Mouse (Mus musculus): Measurements from ENCODE around the gene Borcs5. TPM values are rescaled to one million over a fixed set of nuclear protein-coding genes. Genes with fewer than 3 reads are reported as not detected.

The Borcs5 gene
- total and polyA plus RNA-seq, 2 experiments from 2014 or later = 19.2 to 27.9 TPM

GRCm38 (mm10) chr6:134718668-134719065, 79.4 kb downstream of the Borcs5 start:
- TF ChIP-seq CTCF (IDR thresholded peaks at IDR 0.05; ENCODE audit: low read depth) (no peak), EP300 (IDR thresholded peaks at IDR 0.05; ENCODE audit: low read depth) (no peak)
- H3K36me3 ChIP-seq (replicated peaks; ENCODE audit: control insufficient read depth, insufficient read depth, low read length) = peaks cover 64% of the 10 kb centered on the region
- ATAC-seq (ENCODE audit: insufficient read depth, low read depth) = no peak

GRCm38 (mm10) chr6:134719156-134719555, 79.8 kb downstream of the Borcs5 start:
- no peak for ATAC-seq (ENCODE audit: insufficient read depth, low read depth)
- TF ChIP-seq CTCF (IDR thresholded peaks at IDR 0.05; ENCODE audit: low read depth) (no peak), EP300 (IDR thresholded peaks at IDR 0.05; ENCODE audit: low read depth) (no peak)
- H3K36me3 ChIP-seq (replicated peaks; ENCODE audit: control insufficient read depth, insufficient read depth, low read length) = peaks cover 67% of the 10 kb centered on the region
- peaks cover 10% of the 10 kb centered on the region; the same call in 1 of the 2 replicates for H3K4me1 ChIP-seq (ENCODE audit: control insufficient read depth, insufficient read depth)
- H3K4me3 ChIP-seq (ENCODE audit: low read depth, low read length) = no peak overlapping the region
- WGBS = 86% methylated on average over 5 of the region's 5 CpGs
- no peak overlapping the region for H3K4me2 ChIP-seq (ENCODE audit: low read depth, low read length)
- no peak overlapping the region for H3K9ac ChIP-seq (replicated peaks; ENCODE audit: low read depth, low read length)
- no peak overlapping the region for H3K27ac ChIP-seq (ENCODE audit: low read depth)
- no peaks in the 10 kb centered on the region for H3K27me3 ChIP-seq (ENCODE audit: control insufficient read depth, insufficient read depth, low read length)
- no peak for DNase-seq (ENCODE audit: low spot score)
- no peaks in the 10 kb centered on the region for H3K9me3 ChIP-seq (replicated peaks; ENCODE audit: control insufficient read depth, low read length)

More at GRCm38 (mm10) chr6:134718668-134719065, 79.4 kb downstream of the Borcs5 start:
- Histone ChIP-seq H3K4me3 (ENCODE audit: low read depth, low read length) (no peak overlapping the region), H3K27me3 (ENCODE audit: control insufficient read depth, insufficient read depth, low read length) (no peaks in the 10 kb centered on the region), H3K9ac (replicated peaks; ENCODE audit: low read depth, low read length) (no peak overlapping the region), H3K9me3 (replicated peaks; ENCODE audit: control insufficient read depth, low read length) (no peaks in the 10 kb centered on the region), H3K27ac (ENCODE audit: low read depth) (no peak overlapping the region), H3K4me2 (ENCODE audit: low read depth, low read length) (no peak overlapping the region), H3K4me1 (ENCODE audit: control insufficient read depth, insufficient read depth) (peaks cover 10% of the 10 kb centered on the region; the same call in 1 of the 2 replicates)
- DNase-seq (ENCODE audit: low spot score) = no peak
- 81% methylated on average over 11 of the region's 11 CpGs for WGBS

GRCm38 (mm10) chr6:134720150-134720549, 80.8 kb downstream of the Borcs5 start:
- H3K9me3 ChIP-seq (replicated peaks; ENCODE audit: control insufficient read depth, low read length) = no peaks in the 10 kb centered on the region
- no peak overlapping the region for H3K4me2 ChIP-seq (ENCODE audit: low read depth, low read length)
- 65% methylated on average over 5 of the region's 5 CpGs for WGBS
- TF ChIP-seq EP300 (IDR thresholded peaks at IDR 0.05; ENCODE audit: low read depth) = no peak
- no peak for TF ChIP-seq CTCF (IDR thresholded peaks at IDR 0.05; ENCODE audit: low read depth)
- H3K4me3 ChIP-seq (ENCODE audit: low read depth, low read length) = no peak overlapping the region
- ATAC-seq (ENCODE audit: insufficient read depth, low read depth) (no peak), DNase-seq (ENCODE audit: low spot score) (no peak)
- H3K36me3 ChIP-seq (replicated peaks; ENCODE audit: control insufficient read depth, insufficient read depth, low read length) = peaks cover 68% of the 10 kb centered on the region
- no peak overlapping the region for H3K27ac ChIP-seq (ENCODE audit: low read depth)
- no peak overlapping the region for H3K9ac ChIP-seq (replicated peaks; ENCODE audit: low read depth, low read length)
- H3K4me1 ChIP-seq (ENCODE audit: control insufficient read depth, insufficient read depth) = peaks cover 10% of the 10 kb centered on the region; the same call in 1 of the 2 replicates
- H3K27me3 ChIP-seq (ENCODE audit: control insufficient read depth, insufficient read depth, low read length) = no peaks in the 10 kb centered on the region

GRCm38 (mm10) chr6:134721729-134722269, 82.5 kb downstream of the Borcs5 start:
- TF ChIP-seq EP300 (IDR thresholded peaks at IDR 0.05; ENCODE audit: low read depth) = no peak
- TF ChIP-seq CTCF (IDR thresholded peaks at IDR 0.05; ENCODE audit: low read depth) = no peak
- no peak for DNase-seq (ENCODE audit: low spot score)
- ATAC-seq (ENCODE audit: insufficient read depth, low read depth) = no peak
- Histone ChIP-seq H3K36me3 (replicated peaks; ENCODE audit: control insufficient read depth, insufficient read depth, low read length) (peaks cover 65% of the 10 kb centered on the region), H3K9ac (replicated peaks; ENCODE audit: low read depth, low read length) (no peak overlapping the region), H3K27me3 (ENCODE audit: control insufficient read depth, insufficient read depth, low read length) (no peaks in the 10 kb centered on the region), H3K9me3 (replicated peaks; ENCODE audit: control insufficient read depth, low read length) (no peaks in the 10 kb centered on the region), H3K4me3 (ENCODE audit: low read depth, low read length) (no peak overlapping the region), H3K27ac (ENCODE audit: low read depth) (no peak overlapping the region), H3K4me1 (ENCODE audit: control insufficient read depth, insufficient read depth) (0 out of 2 replicates have a peak, but pooled peaks cover under 1% of the 10 kb centered on the region), H3K4me2 (ENCODE audit: low read depth, low read length) (no peak overlapping the region)
- WGBS = 81% methylated on average over 6 of the region's 6 CpGs

- Histone ChIP-seq H3K27ac (ENCODE audit: low read depth) (no peak overlapping the region), H3K4me2 (ENCODE audit: low read depth, low read length) (no peak overlapping the region), H3K9ac (replicated peaks; ENCODE audit: low read depth, low read length) (no peak overlapping the region), H3K9me3 (replicated peaks; ENCODE audit: control insufficient read depth, low read length) (no peaks in the 10 kb centered on the region), H3K4me1 (ENCODE audit: control insufficient read depth, insufficient read depth) (no peaks in the 10 kb centered on the region), H3K36me3 (replicated peaks; ENCODE audit: control insufficient read depth, insufficient read depth, low read length) (peaks cover 59% of the 10 kb centered on the region), H3K4me3 (ENCODE audit: low read depth, low read length) (no peak overlapping the region), H3K27me3 (ENCODE audit: control insufficient read depth, insufficient read depth, low read length) (no peaks in the 10 kb centered on the region)
- DNase-seq (ENCODE audit: low spot score) (no peak), ATAC-seq (ENCODE audit: insufficient read depth, low read depth) (no peak)
- TF ChIP-seq EP300 (IDR thresholded peaks at IDR 0.05; ENCODE audit: low read depth) (no peak), CTCF (IDR thresholded peaks at IDR 0.05; ENCODE audit: low read depth) (no peak)
- 89% methylated on average over 8 of the region's 8 CpGs for WGBS
Observed at GRCm38 (mm10) chr6:134722906-134723305, 83.6 kb downstream of the Borcs5 start.

- Histone ChIP-seq H3K27ac (ENCODE audit: low read depth) (no peak overlapping the region), H3K4me2 (ENCODE audit: low read depth, low read length) (no peak overlapping the region), H3K9me3 (replicated peaks; ENCODE audit: control insufficient read depth, low read length) (no peaks in the 10 kb centered on the region), H3K27me3 (ENCODE audit: control insufficient read depth, insufficient read depth, low read length) (no peaks in the 10 kb centered on the region), H3K4me1 (ENCODE audit: control insufficient read depth, insufficient read depth) (no peaks in the 10 kb centered on the region), H3K9ac (replicated peaks; ENCODE audit: low read depth, low read length) (no peak overlapping the region), H3K4me3 (ENCODE audit: low read depth, low read length) (no peak overlapping the region), H3K36me3 (replicated peaks; ENCODE audit: control insufficient read depth, insufficient read depth, low read length) (peaks cover 59% of the 10 kb centered on the region)
- no peak for DNase-seq (ENCODE audit: low spot score)
- WGBS = 92% methylated on average over 7 of the region's 7 CpGs
- TF ChIP-seq EP300 (IDR thresholded peaks at IDR 0.05; ENCODE audit: low read depth) = no peak
- no peak for TF ChIP-seq CTCF (IDR thresholded peaks at IDR 0.05; ENCODE audit: low read depth)
- ATAC-seq (ENCODE audit: insufficient read depth, low read depth) = no peak
Observed at GRCm38 (mm10) chr6:134723326-134723725, 84.0 kb downstream of the Borcs5 start.
